Comparison of ENCODE assay signal across 15 mouse cellular contexts in the genomic region with DNA sequence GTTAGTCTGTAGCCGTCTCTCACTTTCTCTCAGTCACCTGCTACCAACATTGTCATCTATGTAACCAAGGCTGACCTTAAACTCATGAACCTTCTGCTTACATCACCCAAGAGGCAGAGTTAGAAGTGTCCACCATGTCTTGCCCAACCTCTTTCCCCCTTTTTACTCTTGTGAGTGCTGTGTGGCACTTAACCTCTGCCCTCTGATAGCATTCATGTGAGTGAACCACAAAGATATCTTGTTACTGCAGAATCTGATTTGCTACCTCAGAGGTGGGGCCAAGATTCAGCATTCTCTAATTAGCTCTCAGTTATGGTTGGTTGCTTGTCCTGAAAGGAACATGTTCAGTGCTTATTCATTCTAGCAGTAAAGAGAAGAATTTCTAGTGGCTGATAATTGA. TPM values are rescaled to one million over a fixed set of nuclear protein-coding genes. Genes with fewer than 3 reads are reported as not detected.
"Had no signal": no experiment of that assay in that cellular context is flagged by ENCODE, and none has a peak within 500 bp of the region (broad histone marks: within the 10 kb centered on the region; RNA-seq: fewer than 3 reads in every experiment).

No protein-coding gene starts in this region.

- DNase-seq: kidney, adult 8-10 months; layer of hippocampus, adult 9-11 months; layer of hippocampus, postnatal 36 days; liver; lung, postnatal 4 days; midbrain, embryonic 14.5 days; right cerebral cortex, adult 18-20 months; thymus, adult 18-20 months; thymus, postnatal 14 days had no signal

- H3K27me3 ChIP-seq: limb, embryonic 12.5 days; neural tube, embryonic 15.5 days had no signal

- H3K4me3 ChIP-seq: limb, embryonic 12.5 days; midbrain, embryonic 10.5 days; myocyte; neural tube, embryonic 15.5 days had no signal

- H3K4me2 ChIP-seq: limb, embryonic 12.5 days; neural tube, embryonic 15.5 days had no signal

- H3K9ac ChIP-seq: limb, embryonic 12.5 days; liver, embryonic 14.5 days; neural tube, embryonic 15.5 days had no signal

- H3K9me3 ChIP-seq: limb, embryonic 12.5 days; midbrain, embryonic 10.5 days; neural tube, embryonic 15.5 days had no signal

- H3K27ac ChIP-seq: limb, embryonic 12.5 days; liver, embryonic 14.5 days; midbrain, embryonic 10.5 days; neural tube, embryonic 15.5 days had no signal

RNA-seq across cellular contexts. Expression of gene Cpne9, which starts 39.4 kb away (rescaled TPM):
- polyA plus RNA-seq: kidney, embryonic 16.5 days had no signal

RNA-seq across cellular contexts. Expression of gene Lhfpl4, which starts 47.6 kb away (rescaled TPM):
- polyA plus RNA-seq: liver, embryonic 14.5 days had no signal
